Mouse (Mus musculus): Measurements from ENCODE around the gene Slco4c1.

Gene Slco4c1

DNA sequence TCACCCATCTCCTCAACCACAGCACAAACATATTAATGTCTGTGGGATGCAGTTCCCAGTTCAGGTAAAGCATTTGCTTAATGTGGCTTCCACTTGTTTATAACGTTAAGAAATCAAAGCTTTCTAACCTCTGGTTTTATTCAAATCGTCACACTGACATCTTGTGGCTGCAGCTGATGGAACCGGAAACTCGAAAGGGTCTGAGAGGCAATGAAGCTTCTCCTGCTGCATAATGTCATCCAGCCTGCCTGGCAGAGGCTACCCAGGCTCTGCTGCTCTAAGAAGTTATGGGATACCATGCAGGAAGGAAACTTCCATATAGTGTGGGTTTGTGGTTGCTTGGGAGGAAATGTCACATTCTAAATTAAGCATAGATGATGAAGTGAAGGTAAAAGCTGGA is 103.7 kb downstream of the Slco4c1 start:
- DNase-seq: no peak

- no peak for DNase-seq
These were observed 105.4 kb downstream of the Slco4c1 start for GRCm38 (mm10) chr1:96766535-96766934.
